Mouse (Mus musculus) right cerebral cortex, postnatal 36 days (tissue): ENCODE results near the gene Ggct.
A peak's percentile ranks its signal among the peaks of the same experiment; 100 is the strongest.
"Not testable (repeated sequence)": the region's sequence is repeated elsewhere in the genome, so short reads cannot be mapped to it uniquely, and the experiment has no call there.

Source experiments
- DNase-seq, 2 experiments: peaks; one replicate each; pipeline ENCODE4 v3.0.0; 2022; ENCODE audit warnings: low spot score in 2 of 2, mixed read lengths in 1 of 2

Ggct gene

DNA sequence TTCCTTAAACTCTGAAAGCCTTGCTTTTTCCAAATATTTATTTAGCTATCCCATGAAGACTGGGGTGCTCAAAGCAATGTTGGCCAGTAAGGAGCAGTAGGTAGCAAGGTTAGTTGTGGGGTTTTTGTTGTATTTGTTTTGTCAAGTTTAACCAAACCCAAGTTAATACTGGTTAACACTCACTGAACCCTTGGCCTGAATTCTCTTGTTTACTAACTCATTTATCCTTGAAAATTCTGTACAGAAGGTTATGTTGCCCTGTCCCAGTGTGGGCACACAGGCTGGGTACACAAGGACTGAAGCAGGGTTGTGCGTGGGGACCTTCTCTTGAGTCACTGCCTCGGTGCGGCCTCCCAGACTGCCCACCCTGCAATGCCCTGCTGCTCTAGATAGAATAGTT, 3.6 kb upstream of the Ggct start:
- no peak for DNase-seq

DNA sequence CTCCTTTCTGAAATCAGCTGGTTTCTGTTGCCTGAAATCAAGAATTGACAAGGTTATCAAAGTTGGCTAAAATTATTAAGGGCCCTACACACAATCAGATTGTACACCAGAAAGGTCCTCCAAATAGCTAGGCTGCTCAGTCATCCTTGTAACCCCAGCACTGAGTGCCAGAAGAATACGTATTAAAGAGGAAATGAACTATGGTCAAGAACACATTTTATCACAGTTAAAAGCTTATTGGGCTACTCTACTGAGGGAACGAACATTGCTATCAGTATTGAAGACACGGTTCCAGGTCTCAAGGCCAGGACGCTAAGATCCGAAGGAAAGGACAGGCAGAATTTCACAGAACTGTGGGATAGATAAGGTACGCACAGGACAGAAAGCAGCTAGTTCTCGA, 609 bp downstream of the Ggct start:
- no peak for DNase-seq

DNA sequence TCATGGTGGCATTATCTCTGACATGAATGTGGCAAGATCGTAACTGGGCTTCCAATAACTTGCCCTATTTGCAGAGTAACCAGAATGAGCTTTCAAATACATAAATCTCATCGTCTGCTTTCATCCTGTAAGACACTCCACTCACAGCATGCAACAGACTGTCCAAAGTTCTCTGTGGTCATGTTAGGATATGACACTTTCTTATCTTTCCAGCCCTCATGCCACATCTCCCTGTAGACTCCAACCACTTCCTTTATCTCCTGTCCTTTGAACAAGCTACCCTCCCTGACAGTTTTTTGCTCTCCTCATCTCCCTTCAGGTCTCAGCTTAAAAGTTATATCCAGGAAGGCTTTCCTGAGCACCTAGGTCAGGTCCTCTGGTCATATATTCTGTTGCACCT, 1.6 kb downstream of the Ggct start:
- no peak for DNase-seq

GRCm38 (mm10) chr6:54988141-54988540, 4.6 kb downstream of the Ggct start:
- no peak for DNase-seq

- no peak for DNase-seq
Measured at GRCm38 (mm10) chr6:54984096-54984495, 8.7 kb downstream of the Ggct start.

GRCm38 (mm10) chr6:54983526-54984050, 9.2 kb downstream of the Ggct start:
- no peak for DNase-seq

DNA sequence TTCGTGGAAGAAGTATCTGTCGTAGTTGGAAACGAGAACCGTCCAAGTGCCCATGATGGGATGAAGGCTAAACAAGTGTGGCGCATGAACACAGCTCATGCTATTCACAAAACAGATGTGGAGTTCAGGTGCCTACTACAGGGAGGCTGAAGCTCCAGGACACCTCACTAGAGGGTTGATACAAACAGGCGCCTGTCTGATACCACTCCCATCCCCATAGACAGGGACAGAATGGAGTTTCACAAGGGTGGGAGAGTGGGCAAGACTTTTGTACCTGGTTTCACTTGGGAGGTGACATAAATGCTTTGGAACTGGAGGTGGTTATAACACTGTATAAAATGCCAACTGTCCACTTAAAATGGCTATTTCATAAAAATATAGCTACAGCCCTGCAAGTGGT, 13.3 kb downstream of the Ggct start:
- DNase-seq: no peak

GRCm38 (mm10) chr6:54975616-54976015, 17.1 kb downstream of the Ggct start:
- DNase-seq: no peak

GRCm38 (mm10) chr6:54974501-54974900, 18.2 kb downstream of the Ggct start:
- no peak for DNase-seq

DNA sequence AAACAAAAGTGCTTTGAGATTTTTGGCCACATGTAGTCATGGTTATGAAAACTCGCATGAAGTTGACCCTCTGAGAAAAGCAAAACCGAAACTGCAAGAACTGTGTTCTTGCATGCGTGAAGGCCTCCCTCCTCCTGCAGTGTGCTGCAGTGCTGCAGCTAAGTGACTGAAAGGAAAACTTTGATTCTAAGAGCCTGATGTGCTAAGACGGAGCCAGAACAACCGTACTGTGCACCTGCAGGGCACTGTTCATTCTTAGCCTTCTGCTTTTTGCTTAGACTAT, 19.9 kb downstream of the Ggct start:
- no peak for DNase-seq

DNA sequence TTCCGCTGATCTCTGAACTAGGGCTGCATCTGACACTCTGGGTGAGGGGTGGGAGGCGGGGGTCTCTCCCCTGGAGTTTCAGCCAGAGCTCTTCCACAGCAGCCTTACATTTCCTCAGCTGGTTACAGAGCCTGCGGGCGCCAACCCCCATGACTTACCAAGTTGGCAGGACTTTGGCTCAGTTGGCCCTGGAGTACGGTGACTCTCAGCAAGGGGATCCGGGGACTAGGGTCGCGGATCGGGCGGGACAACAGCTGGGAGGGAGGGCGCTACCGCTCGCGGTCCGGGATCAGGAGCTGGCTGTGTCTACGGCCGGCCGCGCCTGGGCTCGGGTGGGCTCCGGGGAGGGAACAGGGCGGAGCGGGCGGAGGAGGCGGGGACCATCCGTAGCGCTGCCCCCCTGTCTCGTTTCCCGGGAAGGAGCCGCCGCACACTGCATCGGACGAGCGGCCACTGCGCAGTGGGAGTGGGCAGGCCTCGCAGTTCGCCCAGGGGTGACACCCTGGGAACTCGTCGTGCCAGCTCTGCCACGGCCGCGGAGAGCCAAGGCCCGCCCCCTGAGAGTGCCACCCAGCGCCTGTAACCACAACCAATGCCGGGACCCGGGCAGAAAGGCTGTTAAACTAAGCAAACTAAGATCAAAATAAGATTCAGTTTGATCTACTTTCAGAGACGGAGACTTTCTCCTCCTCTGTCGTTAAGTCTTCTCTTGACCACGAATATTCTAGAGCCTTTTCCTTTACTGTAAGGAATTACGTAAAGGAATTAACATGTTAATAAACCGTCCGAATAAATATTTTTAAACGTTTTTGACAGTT, 20.4 kb downstream of the Ggct start, which contains the start of gene Nod1:
Nod1 (minus strand) TSS at position 502 of the 818 bp plus-strand sequence.
- DNase-seq: peak; percentile 25 to 30

DNA sequence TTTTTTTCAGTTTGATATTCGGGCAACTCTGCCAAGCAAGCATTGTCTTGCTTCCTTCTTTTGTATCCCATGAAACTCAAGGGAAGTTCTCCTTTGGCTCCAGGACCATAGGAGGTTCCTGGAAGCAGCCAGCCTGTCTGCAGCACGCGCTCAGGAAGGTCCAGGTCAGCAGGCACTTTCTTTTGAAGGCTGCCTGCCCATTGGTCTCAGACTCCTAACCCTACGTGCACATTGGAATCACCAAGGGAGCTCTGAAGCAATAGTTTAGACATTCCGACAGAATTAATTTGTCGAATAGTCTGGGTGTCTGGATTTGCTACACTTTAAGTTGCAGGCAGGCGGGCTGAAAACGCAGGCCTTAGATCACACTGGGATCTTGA, 21.0 kb downstream of the Ggct start:
- no peak for DNase-seq

- no peak for DNase-seq
Measured at GRCm38 (mm10) chr6:54970506-54970905, 22.2 kb downstream of the Ggct start.

DNA sequence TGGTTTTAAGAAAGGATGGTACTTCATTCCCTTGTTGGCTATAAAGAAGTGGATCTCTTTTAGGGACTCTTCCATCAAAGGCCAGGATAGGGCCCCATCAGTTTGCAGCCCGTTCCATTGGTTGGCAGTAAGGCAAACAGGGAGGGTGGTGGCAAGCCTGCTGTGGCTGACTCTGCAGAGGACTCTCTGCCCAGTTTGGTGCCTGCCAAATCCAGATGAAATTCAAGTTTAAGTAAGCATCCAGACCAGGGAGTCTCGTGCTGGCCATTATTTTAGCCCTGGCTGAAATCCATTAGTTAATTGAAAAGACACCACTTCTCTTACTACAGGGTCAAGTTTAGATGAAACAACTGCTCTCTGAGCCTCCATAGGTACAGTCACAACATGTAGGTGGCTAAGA, 22.9 kb downstream of the Ggct start:
- no peak for DNase-seq

- DNase-seq: no peak
Measured at GRCm38 (mm10) chr6:54967591-54967990, 25.2 kb downstream of the Ggct start.

- no peak for DNase-seq
Measured at GRCm38 (mm10) chr6:54965234-54965633, 27.5 kb downstream of the Ggct start.

DNA sequence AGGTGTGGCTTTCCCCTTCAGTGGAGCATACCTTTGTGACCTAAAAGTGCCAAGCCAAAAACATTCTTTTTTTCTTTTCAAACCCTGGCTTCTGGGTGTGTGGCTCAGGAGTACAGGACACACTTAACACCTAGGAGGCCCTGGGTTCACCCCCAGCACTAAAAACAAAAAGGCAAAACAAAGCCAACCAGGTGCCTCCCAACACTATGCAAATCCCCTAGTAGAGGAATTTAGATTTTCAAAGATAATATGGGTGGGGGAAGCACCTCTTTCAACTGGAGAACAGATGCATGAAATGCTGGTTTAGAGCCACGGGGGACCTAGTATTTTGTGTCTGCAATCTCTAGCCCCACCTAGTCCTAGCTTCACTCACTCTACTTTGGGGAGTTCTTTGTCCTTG, 28.0 kb downstream of the Ggct start:
- no peak for DNase-seq

- no peak for DNase-seq
Measured at GRCm38 (mm10) chr6:54963599-54963998, 29.2 kb downstream of the Ggct start.

DNA sequence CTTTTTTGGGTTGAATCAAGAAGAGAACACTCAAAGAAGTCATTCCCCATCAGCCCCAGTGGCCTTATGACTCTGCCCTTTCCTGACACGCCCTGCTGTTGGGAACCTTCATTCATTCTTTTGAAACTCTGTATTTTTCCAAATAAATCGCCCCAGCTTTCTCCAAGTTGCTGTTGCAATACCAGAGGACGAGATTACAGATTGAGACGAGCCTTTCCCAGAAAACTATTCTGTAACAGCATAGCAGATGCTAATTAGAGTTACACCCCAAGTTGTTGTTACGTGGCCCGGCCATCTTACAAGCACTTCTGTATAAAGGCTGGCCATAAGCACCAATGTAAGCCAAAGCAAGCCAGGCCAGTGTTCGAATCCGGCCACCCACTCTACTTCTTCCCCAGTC, 35.1 kb downstream of the Ggct start:
- no peak for DNase-seq

- no peak for DNase-seq
Measured at GRCm38 (mm10) chr6:54956425-54956824, 36.3 kb downstream of the Ggct start.

GRCm38 (mm10) chr6:54955949-54956348, 36.8 kb downstream of the Ggct start:
- DNase-seq: no peak

- no peak for DNase-seq
Measured at GRCm38 (mm10) chr6:54954659-54955414, 37.9 kb downstream of the Ggct start.

- not testable (repeated sequence) for DNase-seq
Measured at GRCm38 (mm10) chr6:54953399-54953798, 39.4 kb downstream of the Ggct start.
